Mouse (Mus musculus) natural killer cell, adult 2 months (primary cell): Measurements from ENCODE around the gene Ffar2.

ENCODE experiments used
- DNase-seq, 2 experiments: peaks; one replicate each; pipeline ENCODE4 v3.0.0; 2022; ENCODE audit warnings: low spot score in 2 of 2

Ffar2 gene

DNA sequence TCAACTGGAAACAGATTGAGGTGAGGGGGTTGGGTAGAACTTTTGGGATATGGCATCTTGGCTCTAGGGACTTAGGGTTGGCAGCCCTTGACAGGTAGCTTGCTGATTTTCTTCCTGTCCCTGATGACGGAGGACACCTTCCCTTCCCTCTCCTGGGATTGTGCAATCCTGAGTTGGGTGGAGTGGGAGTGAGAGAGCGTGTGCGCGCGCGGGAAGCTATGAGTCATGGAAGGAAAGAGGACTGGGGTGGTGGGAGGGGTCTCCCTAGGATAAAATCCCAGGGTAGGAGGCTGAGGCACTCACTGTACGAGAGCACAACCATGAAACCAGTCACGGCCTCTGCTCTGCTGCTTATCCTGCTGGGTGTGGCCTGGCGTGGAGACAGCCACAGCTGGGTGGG lies 47.5 kb downstream of the Ffar2 start:
- no peak for DNase-seq

DNA sequence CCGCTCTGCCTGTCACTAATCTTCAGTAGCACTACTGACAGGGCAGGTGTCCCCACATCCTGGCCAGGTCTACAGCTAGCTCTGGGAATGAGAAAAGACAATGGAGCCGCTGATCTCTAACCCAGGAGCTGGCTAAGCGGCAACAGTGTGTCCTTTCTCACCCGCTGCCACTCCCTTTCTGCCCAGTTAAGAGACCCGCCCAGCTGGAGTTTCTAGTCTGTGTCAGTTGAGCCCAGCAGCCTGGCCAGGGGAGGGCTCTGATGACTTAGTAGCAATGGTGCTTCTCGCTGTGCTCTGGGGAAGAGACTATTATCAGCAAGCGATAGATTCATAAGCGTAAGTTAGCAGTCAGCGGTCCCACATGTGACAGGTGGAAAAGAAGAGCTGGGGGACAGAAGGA lies 54.3 kb downstream of the Ffar2 start:
- no peak for DNase-seq
